Mouse (Mus musculus) spleen, adult 2 months (tissue): ENCODE measurements around the gene Nedd9.

ENCODE experiments used
- CTCF ChIP-seq: fragments of 200-500 bp; IDR thresholded peaks from 2 replicates; pipeline ENCODE4 v1.5.1; 2011; ENCODE audit warnings: mild to moderate bottlenecking, inconsistent platforms; ENCODE audit not compliant: insufficient read depth, insufficient read length, insufficient replicate concordance; ENCODE audit errors: extremely low read depth
- POLR2A ChIP-seq: fragments of 200-500 bp; IDR thresholded peaks from 2 replicates; pipeline ENCODE4 v1.6.1; 2011; ENCODE audit warnings: low read depth, low read length, inconsistent platforms

DNA sequence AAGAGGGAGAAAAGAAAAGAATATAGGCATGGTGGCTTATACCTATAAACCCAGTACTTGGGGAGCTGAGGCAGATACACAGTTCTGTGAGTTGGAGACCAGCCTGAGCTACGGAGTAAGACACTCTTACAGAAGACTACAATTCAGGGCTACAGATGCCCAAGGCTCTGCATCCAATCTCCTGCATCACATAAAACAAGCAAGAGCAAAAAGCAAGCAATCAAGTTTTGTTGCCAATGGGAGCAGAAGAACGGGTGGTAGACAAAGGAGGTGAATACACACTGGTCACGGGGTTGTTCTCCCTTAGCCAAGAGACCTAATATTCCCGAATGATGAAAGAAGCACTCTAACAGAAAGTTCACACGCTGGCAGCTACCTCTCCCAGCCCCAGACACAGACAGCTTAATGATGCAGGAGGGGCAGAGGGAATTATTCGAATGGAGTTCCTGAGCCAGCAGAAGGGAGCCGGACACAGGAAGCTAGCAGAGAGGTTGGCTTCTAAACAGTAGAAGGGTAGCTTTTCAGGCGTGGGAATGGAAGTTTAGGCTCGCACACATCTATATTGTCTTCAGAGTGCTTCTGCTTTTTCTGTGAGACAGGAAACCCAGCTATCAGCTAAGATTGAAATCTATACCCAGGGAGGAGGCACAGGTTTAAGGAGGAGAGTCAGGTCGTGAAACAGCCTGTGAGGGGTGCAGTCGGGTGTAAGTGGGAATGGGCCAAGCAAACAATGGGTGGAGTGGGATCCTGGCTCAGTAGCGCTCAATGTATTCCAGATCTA lies 15.2 kb upstream of the Nedd9 start:
- TF ChIP-seq CTCF (no peak), POLR2A (no peak)
